Mouse (Mus musculus) cerebellum, adult 2 months (tissue): ENCODE data around the gene Xrcc6.

Experiments
- CTCF ChIP-seq: fragments of 200-500 bp; IDR thresholded peaks from 2 replicates; pipeline ENCODE4 v1.5.1; 2011; ENCODE audit warnings: low read depth, mild to moderate bottlenecking, control low read depth, low read length, moderate library complexity, borderline replicate concordance; ENCODE audit not compliant: insufficient read depth
- POLR2A ChIP-seq: fragments of 200-500 bp; IDR thresholded peaks from 2 replicates; pipeline ENCODE4 v1.6.1; 2011; ENCODE audit warnings: low read length, control low read depth, borderline replicate concordance; ENCODE audit not compliant: insufficient read depth

DNA sequence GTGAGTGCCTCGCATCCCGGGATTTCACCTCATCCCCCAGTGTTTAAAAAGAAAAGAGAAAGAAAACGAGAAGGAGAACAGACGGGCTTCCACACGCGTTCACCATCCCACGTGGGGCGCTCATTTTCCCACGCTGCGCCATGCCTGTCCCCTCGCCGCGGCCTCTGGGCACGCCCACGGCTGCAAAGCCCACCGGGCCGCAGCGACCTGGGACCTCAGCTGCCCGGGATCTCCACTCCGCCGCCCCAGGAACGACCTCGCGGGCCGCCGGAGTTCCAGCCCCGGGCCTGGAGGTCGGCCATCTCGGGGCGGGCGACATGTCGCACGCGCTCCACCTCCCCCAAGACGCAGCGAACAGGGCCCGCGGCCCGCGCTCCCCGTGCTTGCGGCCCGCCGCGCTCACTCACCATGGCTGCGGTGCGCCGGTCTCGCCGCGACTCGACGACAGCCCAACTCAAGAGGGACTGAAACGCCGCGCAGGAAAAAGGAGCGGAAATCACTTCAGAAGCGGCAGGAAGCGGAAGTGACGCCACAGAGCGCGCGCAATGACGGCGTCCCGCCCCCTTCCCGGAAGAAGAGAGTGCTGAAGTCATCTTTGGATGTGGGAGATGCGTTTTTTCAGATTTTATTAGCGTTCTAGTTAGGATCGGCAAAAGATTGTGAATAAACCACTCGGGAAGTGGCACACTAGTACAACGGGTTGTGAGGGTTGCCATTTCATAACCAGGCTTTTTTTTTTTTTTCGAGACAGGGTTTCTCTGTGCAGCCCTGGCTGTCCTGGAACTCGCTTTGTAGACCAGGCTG, 59.6 kb downstream of the Xrcc6 start, which contains the start of gene Snu13:
- TF ChIP-seq CTCF, result no peak
- peak; percentile 93 for TF ChIP-seq POLR2A
